Mouse (Mus musculus): ENCODE data around the gene Ctdnep1. TPM values are rescaled to one million over a fixed set of nuclear protein-coding genes. Genes with fewer than 3 reads are reported as not detected.
A peak's percentile ranks its signal among the peaks of the same experiment; 100 is the strongest.
"Not testable (repeated sequence)": the region's sequence is repeated elsewhere in the genome, so short reads cannot be mapped to it uniquely, and the experiment has no call there.

Gene Ctdnep1
- total RNA-seq, 2 experiments from 2014 or later = 107 to 116 TPM

GRCm38 (mm10) chr11:69948763-69949150, 32.2 kb upstream of the Ctdnep1 start:
- DNase-seq (ENCODE audit: extremely low spot score in 1 of 2, low spot score in 1 of 2) = peak; percentile 49 to 81

GRCm38 (mm10) chr11:69950807-69951459, 30.0 kb upstream of the Ctdnep1 start:
- DNase-seq (ENCODE audit: extremely low spot score in 1 of 2, low spot score in 1 of 2) = no peak

- DNase-seq (ENCODE audit: extremely low spot score in 1 of 2, low spot score in 1 of 2) = no peak
These were observed 28.7 kb upstream of the Ctdnep1 start for GRCm38 (mm10) chr11:69952274-69952673.

- no peak for DNase-seq (ENCODE audit: extremely low spot score in 1 of 2, low spot score in 1 of 2)
These were observed 27.6 kb upstream of the Ctdnep1 start for GRCm38 (mm10) chr11:69953267-69953915.

GRCm38 (mm10) chr11:69955618-69956017, 25.3 kb upstream of the Ctdnep1 start:
- not testable (repeated sequence) for DNase-seq (ENCODE audit: extremely low spot score in 1 of 2, low spot score in 1 of 2)

GRCm38 (mm10) chr11:69956218-69956617, 24.7 kb upstream of the Ctdnep1 start:
- no peak for DNase-seq (ENCODE audit: extremely low spot score in 1 of 2, low spot score in 1 of 2)

GRCm38 (mm10) chr11:69960616-69961015, 20.3 kb upstream of the Ctdnep1 start:
- no peak for DNase-seq (ENCODE audit: extremely low spot score in 1 of 2, low spot score in 1 of 2)

- no peak for DNase-seq (ENCODE audit: extremely low spot score in 1 of 2, low spot score in 1 of 2)
These were observed 19.1 kb upstream of the Ctdnep1 start for GRCm38 (mm10) chr11:69961841-69962240.

- DNase-seq (ENCODE audit: extremely low spot score in 1 of 2, low spot score in 1 of 2) = no peak
These were observed 16.2 kb upstream of the Ctdnep1 start, which contains the start of gene Cldn7 for GRCm38 (mm10) chr11:69964650-69965270. TSS of gene Cldn7 (plus strand) at chr11:69964779.

- no peak for DNase-seq (ENCODE audit: extremely low spot score in 1 of 2, low spot score in 1 of 2)
These were observed 15.5 kb upstream of the Ctdnep1 start for GRCm38 (mm10) chr11:69965271-69966005.

- DNase-seq (ENCODE audit: extremely low spot score in 1 of 2, low spot score in 1 of 2) = no peak
These were observed 14.7 kb upstream of the Ctdnep1 start for GRCm38 (mm10) chr11:69966006-69966859.

GRCm38 (mm10) chr11:69966860-69967517, 14.0 kb upstream of the Ctdnep1 start:
- no peak for DNase-seq (ENCODE audit: extremely low spot score in 1 of 2, low spot score in 1 of 2)

GRCm38 (mm10) chr11:69968793-69969192, 12.2 kb upstream of the Ctdnep1 start:
- DNase-seq (ENCODE audit: extremely low spot score in 1 of 2, low spot score in 1 of 2) = no peak

GRCm38 (mm10) chr11:69970222-69970621, 10.7 kb upstream of the Ctdnep1 start:
- DNase-seq (ENCODE audit: extremely low spot score in 1 of 2, low spot score in 1 of 2) = no peak

- DNase-seq (ENCODE audit: extremely low spot score in 1 of 2, low spot score in 1 of 2) = no peak
These were observed 10.2 kb upstream of the Ctdnep1 start for GRCm38 (mm10) chr11:69970775-69971174.

- no peak for DNase-seq (ENCODE audit: extremely low spot score in 1 of 2, low spot score in 1 of 2)
These were observed 6.0 kb upstream of the Ctdnep1 start for GRCm38 (mm10) chr11:69974907-69975306.

- DNase-seq (ENCODE audit: extremely low spot score in 1 of 2, low spot score in 1 of 2) = no peak
These were observed 4.7 kb upstream of the Ctdnep1 start for GRCm38 (mm10) chr11:69976271-69976670.

GRCm38 (mm10) chr11:69979827-69980195, 1.1 kb upstream of the Ctdnep1 start:
- no peak for DNase-seq (ENCODE audit: extremely low spot score in 1 of 2, low spot score in 1 of 2)
